Comparison of ENCODE assay signal across 19 mouse cellular contexts in genomic region chrX:133887308-133887707, GRCm38 (mm10). TPM values are rescaled to one million over a fixed set of nuclear protein-coding genes. Genes with fewer than 3 reads are reported as not detected.
DNase-seq lines count a peak whose midpoint lies in the region; ATAC-seq lines count a peak whose summit lies in the region.
"Had no signal": no experiment of that assay in that cellular context is flagged by ENCODE, and none has a peak within 500 bp of the region (broad histone marks: within the 10 kb centered on the region; RNA-seq: fewer than 3 reads in every experiment).

No protein-coding gene starts in this region.

- peak; percentile 9 for DNase-seq in CD4-positive helper T cell, adult 2 months (ENCODE audit: low read depth, low spot score)
- peak; percentile 9 for DNase-seq in induced T-regulatory cell, adult 2 months (ENCODE audit: low read depth)
- DNase-seq in right cerebral cortex, adult 2 months (ENCODE audit: low spot score in 2 of 2), result no peak
- no peak for DNase-seq in adrenal gland, postnatal 14 days
- no peak for DNase-seq in testis, postnatal 14 days (ENCODE audit: low spot score)
- DNase-seq: adrenal gland, adult 2 months; adrenal gland, postnatal 36 days; cerebellum, adult 11-12 months; cerebellum, adult 9-10 months; cerebellum, postnatal 25 days; gastrocnemius, adult 2 months; gastrocnemius, postnatal 25 days; heart, adult 18-20 months; heart, postnatal 14 days had no signal

- ATAC-seq in activated CD4-positive, CD25-positive, alpha-beta regulatory T cell, adult 4 months, result peak; percentile 57
- ATAC-seq in cerebellum, adult (ENCODE audit: insufficient number of reproducible peaks, low FRiP score, low TSS enrichment), result no peak
- ATAC-seq: forebrain, embryonic 13.5 days; intestine, postnatal 0 days had no signal

RNA-seq across cellular contexts. Expression of gene Tspan6, which starts 10.9 kb away (rescaled TPM):
- polyA plus RNA-seq in activated CD4-positive, CD25-positive, alpha-beta regulatory T cell, adult 4 months (2017; shearing (Covaris generic)), result 1 to 10 TPM; 2.1 to 3.5 TPM
- total RNA-seq in adrenal gland, postnatal 14 days (2021), result 20.9 and 23.7 TPM in 2 replicates

RNA-seq across cellular contexts. Expression of gene Srpx2, which starts 20.9 kb away (rescaled TPM):
- not detected for polyA plus RNA-seq in activated CD4-positive, CD25-positive, alpha-beta regulatory T cell, adult 4 months (2017; shearing (Covaris generic))
- total RNA-seq in adrenal gland, postnatal 14 days (2021), result 1.9 and 2.2 TPM in 2 replicates
- total RNA-seq: MEL had no signal

RNA-seq across cellular contexts. Expression of gene Tnmd, which starts 36.5 kb away (rescaled TPM):
- polyA plus RNA-seq in activated CD4-positive, CD25-positive, alpha-beta regulatory T cell, adult 4 months (2017; shearing (Covaris generic)), result not detected
- 0.38 and 0.41 TPM in 2 replicates for total RNA-seq in adrenal gland, postnatal 14 days (2021)
- total RNA-seq: heart, adult 18-20 months; MEL had no signal
- polyA plus RNA-seq: adrenal gland, adult 2 months had no signal

Comparison
In these comparisons a context has a peak if more than half of its experiments do, and no peak if none do; other contexts are left out.
1. DNase-seq: peak in CD4-positive helper T cell, adult 2 months (single experiment) and induced T-regulatory cell, adult 2 months (single experiment); none in right cerebral cortex, adult 2 months (0 of 2), adrenal gland, postnatal 14 days (single experiment) and testis, postnatal 14 days (single experiment).